Mouse (Mus musculus) kidney, postnatal 0 days (tissue): ENCODE results near the gene Eps8l1. TPM values are rescaled to one million over a fixed set of nuclear protein-coding genes. Genes with fewer than 3 reads are reported as not detected.

Experiments used
- ATAC-seq: fragments of 200-750 bp; cut with Nextera tagmentation; replicated peaks from 2 replicates; pipeline ENCODE4 v1.8.0; 2017; ENCODE audit warnings: low read depth, moderate number of reproducible peaks, moderate TSS enrichment, moderate library complexity; ENCODE audit not compliant: low FRiP score
- DNase-seq: peaks from one replicate; pipeline ENCODE4 v3.0.0-alpha.2; 2016; ENCODE audit warnings: low spot score
- H3K27ac ChIP-seq: fragments of 300-500 bp; sonication (generic); 2 replicates; pipeline ENCODE4 v1.5.1; 2014; ENCODE audit warnings: mild to moderate bottlenecking
- H3K27me3 ChIP-seq: fragments of 300-500 bp; sonication (generic); 2 replicates; pipeline ENCODE4 v1.6.1; 2014; ENCODE audit warnings: low read length, mixed read lengths; ENCODE audit not compliant: insufficient read depth
- H3K36me3 ChIP-seq: fragments of 300-500 bp; sonication (generic); 2 replicates; pipeline ENCODE4 v1.6.1; 2014; ENCODE audit warnings: low read length, mixed read lengths; ENCODE audit not compliant: insufficient read depth
- H3K4me1 ChIP-seq: fragments of 300-500 bp; sonication (generic); replicated peaks from 2 replicates; pipeline ENCODE4 v1.6.1; 2014; ENCODE audit warnings: antibody characterized with exemption, low read length, mixed read lengths; ENCODE audit not compliant: insufficient read depth
- H3K4me2 ChIP-seq: fragments of 300-500 bp; sonication (generic); 2 replicates; pipeline ENCODE4 v1.6.1; 2014; ENCODE audit warnings: mild to moderate bottlenecking, low read length, moderate library complexity, mixed read lengths
- H3K4me3 ChIP-seq: fragments of 300-500 bp; sonication (generic); replicated peaks from 2 replicates; pipeline ENCODE4 v1.5.1; 2014; ENCODE audit warnings: low read depth, low read length
- H3K9ac ChIP-seq: fragments of 300-500 bp; sonication (generic); 2 replicates; pipeline ENCODE4 v1.6.1; 2014; ENCODE audit warnings: low read depth, low read length
- H3K9me3 ChIP-seq: fragments of 300-500 bp; sonication (generic); replicated peaks from 2 replicates; pipeline ENCODE4 v1.6.1; 2016; ENCODE audit warnings: low read length, inconsistent platforms, mixed read lengths
- CTCF ChIP-seq: IDR thresholded peaks from 2 replicates; pipeline ENCODE4 v1.5.1; 2016; ENCODE audit warnings: antibody characterized with exemption, low read depth, mild to moderate bottlenecking, moderate library complexity
- WGBS: fragments of 180-500 bp; shearing (Covaris S2); extraction: QIAGEN DNeasy Blood & Tissue Kit; methylation state at CpG from one replicate; pipeline ENCODE4 v1.1.7; 2014; 5-methylcytosine and 5-hydroxymethylcytosine counted together
- polyA plus RNA-seq: library from polyadenylated mRNA; unstranded; fragments of >200 nt; fragmentation: Nextera tagmentation; extraction: Ambion mirVana; gene quantifications from 2 replicates; pipeline ENCODE4 v1.2.1, GENCODE M21; 2015

Gene Eps8l1
- polyA plus RNA-seq, 1 experiment from 2014 or later: 12.8 TPM

DNA sequence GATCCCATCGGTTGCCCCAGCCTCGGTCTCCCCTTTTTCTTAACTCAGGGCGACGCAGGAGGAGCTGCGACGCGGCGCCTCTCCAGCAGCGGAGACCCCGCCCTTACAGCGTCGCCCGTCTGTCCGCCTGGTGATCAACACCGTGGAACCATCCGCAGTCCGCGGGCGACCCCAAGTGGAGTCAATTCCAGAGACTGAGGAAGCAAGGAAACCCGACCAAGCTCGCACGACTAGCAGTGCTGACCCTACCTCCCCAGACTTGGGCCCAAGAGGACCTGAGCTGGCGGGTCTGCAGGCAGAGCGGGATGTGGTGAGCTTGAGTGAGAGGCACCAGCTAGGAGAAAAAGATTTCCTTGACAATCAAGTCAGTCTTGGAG lies 10.7 kb downstream of the Eps8l1 start:
- peak overlapping the region; percentile 64 for H3K4me2 ChIP-seq
- H3K27ac ChIP-seq: no peak overlapping the region
- TF ChIP-seq CTCF: peak; percentile 79
- 5% methylated on average over 24 of the region's 24 CpGs for WGBS
- H3K36me3 ChIP-seq: no peaks in the 10 kb centered on the region
- H3K9me3 ChIP-seq: no peaks in the 10 kb centered on the region
- H3K27me3 ChIP-seq: no peaks in the 10 kb centered on the region; the same call in 1 of the 2 replicates
- ATAC-seq (peak; percentile 84), DNase-seq (peak; percentile 93)
- no peaks in the 10 kb centered on the region for H3K4me1 ChIP-seq
- 0 out of 2 replicates have a peak overlapping the region, but pooled peaks have one; percentile 14 for H3K9ac ChIP-seq
- peak overlapping the region; percentile 28 for H3K4me3 ChIP-seq

DNA sequence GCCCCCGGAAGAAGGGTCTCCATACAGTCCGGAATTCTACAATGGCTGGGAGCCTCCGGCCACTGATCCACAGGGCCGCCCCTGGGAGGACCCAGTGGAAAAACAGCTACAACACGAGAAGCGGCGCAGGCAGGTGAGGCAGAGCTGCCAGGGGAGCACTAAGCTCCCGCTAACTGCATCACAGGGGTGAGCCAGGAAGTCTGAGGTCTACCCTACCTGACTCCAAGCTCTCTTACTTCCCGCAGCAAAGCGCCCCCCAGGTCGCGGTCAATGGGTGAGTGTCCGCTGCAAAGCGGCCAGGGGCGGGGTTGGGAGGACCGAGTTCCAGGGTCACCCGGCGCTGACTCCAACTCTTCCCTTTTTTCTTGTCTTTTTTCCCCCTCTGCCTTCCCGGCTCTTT lies 13.5 kb downstream of the Eps8l1 start:
- no peak overlapping the region for H3K9ac ChIP-seq
- no peak overlapping the region for H3K4me3 ChIP-seq
- WGBS: 17% methylated on average over 18 of the region's 19 CpGs
- H3K36me3 ChIP-seq: no peaks in the 10 kb centered on the region
- peaks cover 7% of the 10 kb centered on the region; the same call in 1 of the 2 replicates for H3K4me1 ChIP-seq
- no peak for DNase-seq
- no peak for ATAC-seq
- H3K9me3 ChIP-seq: no peaks in the 10 kb centered on the region
- no peaks in the 10 kb centered on the region; the same call in 1 of the 2 replicates for H3K27me3 ChIP-seq
- H3K27ac ChIP-seq: no peak overlapping the region
- TF ChIP-seq CTCF: no peak
- no peak overlapping the region for H3K4me2 ChIP-seq

- DNase-seq (peak; percentile 99), ATAC-seq (peak; percentile 95)
- TF ChIP-seq CTCF: 0 out of 2 replicates have a peak, but pooled peaks have one; percentile 15
- H3K36me3 ChIP-seq: peaks cover 24% of the 10 kb centered on the region
- under 1% methylated on average over 39 of the region's 39 CpGs for WGBS
- H3K9me3 ChIP-seq: no peaks in the 10 kb centered on the region
- peaks cover 9% of the 10 kb centered on the region; the same call in 1 of the 2 replicates for H3K4me1 ChIP-seq
- H3K27me3 ChIP-seq: no peaks in the 10 kb centered on the region
- H3K9ac ChIP-seq: peak overlapping the region; percentile 54
- peak overlapping the region; percentile 89 for H3K27ac ChIP-seq
- H3K4me3 ChIP-seq: peak overlapping the region; percentile 41
- peak overlapping the region; percentile 64 for H3K4me2 ChIP-seq
Measured at GRCm38 (mm10) chr7:4478021-4478795, 17.7 kb downstream of the Eps8l1 start.

DNA sequence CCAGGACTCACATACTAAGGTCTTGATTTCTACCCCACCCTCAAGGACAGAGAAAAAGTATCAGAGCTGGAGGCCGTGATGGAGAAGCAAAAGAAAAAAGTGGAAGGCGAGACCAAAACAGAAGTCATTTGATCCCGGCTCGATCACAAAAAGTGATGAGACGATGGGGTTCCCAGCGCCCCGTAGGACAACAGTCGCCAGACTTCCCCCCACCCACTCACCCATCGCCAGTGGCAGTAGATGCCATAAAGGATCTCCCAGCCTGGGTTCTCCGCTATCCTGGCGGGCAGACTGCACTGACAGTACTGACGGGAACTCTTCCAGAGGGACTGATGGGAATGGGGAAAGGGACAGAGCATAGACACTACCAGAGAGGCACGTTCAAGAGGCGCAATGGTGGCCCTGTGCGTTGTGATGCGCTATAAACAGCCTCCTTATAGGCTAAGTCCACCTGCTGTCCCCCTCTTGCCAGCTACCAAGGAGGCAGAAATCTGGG lies 18.4 kb downstream of the Eps8l1 start:
- Histone ChIP-seq H3K9me3 (no peaks in the 10 kb centered on the region), H3K4me3 (peak overlapping the region; percentile 41), H3K27me3 (no peaks in the 10 kb centered on the region), H3K27ac (peak overlapping the region; percentile 89; the same call in 1 of the 2 replicates), H3K4me2 (peak overlapping the region; percentile 64), H3K36me3 (peaks cover 30% of the 10 kb centered on the region), H3K4me1 (peaks cover 9% of the 10 kb centered on the region; the same call in 1 of the 2 replicates), H3K9ac (peak overlapping the region; percentile 49)
- WGBS: 3% methylated on average over 16 of the region's 16 CpGs
- no peak for TF ChIP-seq CTCF
- no peak for DNase-seq
- no peak for ATAC-seq

- Histone ChIP-seq H3K9me3 (no peaks in the 10 kb centered on the region), H3K9ac (no peak overlapping the region), H3K27me3 (no peaks in the 10 kb centered on the region), H3K27ac (no peak overlapping the region), H3K4me1 (peaks cover 9% of the 10 kb centered on the region; the same call in 1 of the 2 replicates), H3K4me2 (peak overlapping the region; percentile 64; the same call in 1 of the 2 replicates), H3K36me3 (peaks cover 39% of the 10 kb centered on the region), H3K4me3 (no peak overlapping the region)
- no peak for ATAC-seq
- TF ChIP-seq CTCF: peak; percentile 76
- WGBS: 19% methylated on average over 6 of the region's 6 CpGs
- peak; percentile 79 for DNase-seq
Measured at GRCm38 (mm10) chr7:4479674-4480073, 19.2 kb downstream of the Eps8l1 start.

DNA sequence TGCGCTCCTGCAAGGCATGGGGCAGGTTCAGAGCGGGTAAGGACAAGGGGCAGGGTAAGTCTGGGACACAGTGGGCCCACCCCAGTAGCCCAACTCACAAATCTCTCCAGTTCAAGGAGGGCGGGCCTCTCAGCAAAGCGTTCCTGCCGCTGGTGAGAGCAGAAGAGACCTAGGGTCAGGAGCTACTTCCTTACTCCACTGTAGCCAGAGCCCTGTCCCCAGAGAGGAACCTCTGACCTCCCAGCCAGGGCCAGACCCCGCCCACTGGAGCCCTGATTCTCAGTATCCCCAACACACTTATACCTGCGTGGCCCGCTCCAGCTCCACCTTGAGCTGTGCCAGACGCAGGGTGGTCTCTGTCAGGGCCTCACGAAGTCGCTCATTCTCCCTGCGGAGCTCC lies 21.8 kb downstream of the Eps8l1 start:
- 80% methylated on average over 12 of the region's 12 CpGs for WGBS
- H3K4me3 ChIP-seq: no peak overlapping the region
- peaks cover 46% of the 10 kb centered on the region for H3K36me3 ChIP-seq
- ATAC-seq (no peak), DNase-seq (no peak)
- no peaks in the 10 kb centered on the region for H3K9me3 ChIP-seq
- no peak overlapping the region for H3K4me2 ChIP-seq
- TF ChIP-seq CTCF: no peak
- H3K4me1 ChIP-seq: peaks cover 9% of the 10 kb centered on the region; the same call in 1 of the 2 replicates
- no peaks in the 10 kb centered on the region for H3K27me3 ChIP-seq
- no peak overlapping the region for H3K27ac ChIP-seq
- no peak overlapping the region for H3K9ac ChIP-seq
